Mouse (Mus musculus) forebrain, postnatal 0 days (tissue): ENCODE measurements around the gene Emid1. TPM values are rescaled to one million over a fixed set of nuclear protein-coding genes. Genes with fewer than 3 reads are reported as not detected.
"Not testable (repeated sequence)": the region's sequence is repeated elsewhere in the genome, so short reads cannot be mapped to it uniquely, and the experiment has no call there.

Source experiments
- ATAC-seq: fragments of 200-750 bp; cut with Nextera tagmentation; 2 replicates; pipeline ENCODE4 v1.8.0; 2017; ENCODE audit warnings: mild to moderate bottlenecking, moderate library complexity
- DNase-seq: peaks from one replicate; pipeline ENCODE4 v3.0.0-alpha.2; 2015
- H3K27ac ChIP-seq: fragments of 300-500 bp; sonication (generic); 2 replicates; pipeline ENCODE4 v1.5.1; 2014; ENCODE audit warnings: low read depth, mild to moderate bottlenecking, antibody characterized with exemption, low read length, moderate library complexity, mixed read lengths
- H3K27me3 ChIP-seq: fragments of 300-500 bp; sonication (generic); 2 replicates; pipeline ENCODE4 v1.6.1; 2014; ENCODE audit warnings: mild to moderate bottlenecking, low read length, mixed read lengths; ENCODE audit not compliant: insufficient read depth
- H3K36me3 ChIP-seq: fragments of 300-500 bp; sonication (generic); 2 replicates; pipeline ENCODE4 v1.6.1; 2014; ENCODE audit warnings: mild to moderate bottlenecking, moderate library complexity; ENCODE audit not compliant: insufficient read depth
- H3K4me1 ChIP-seq: fragments of 300-500 bp; sonication (generic); 2 replicates; pipeline ENCODE4 v1.6.1; 2014; ENCODE audit warnings: antibody characterized with exemption; ENCODE audit not compliant: insufficient read depth
- H3K4me2 ChIP-seq: fragments of 300-500 bp; sonication (generic); 2 replicates; pipeline ENCODE4 v1.6.1; 2014; ENCODE audit warnings: low read depth, mild to moderate bottlenecking, moderate library complexity
- H3K4me3 ChIP-seq: fragments of 300-500 bp; sonication (generic); 2 replicates; pipeline ENCODE4 v1.5.1; 2014; ENCODE audit warnings: low read depth, low read length, mixed read lengths
- H3K9ac ChIP-seq: fragments of 300-500 bp; sonication (generic); 2 replicates; pipeline ENCODE4 v1.6.1; 2014; ENCODE audit warnings: mild to moderate bottlenecking
- H3K9me3 ChIP-seq: fragments of 300-500 bp; sonication (generic); 2 replicates; pipeline ENCODE4 v1.6.1; 2016; ENCODE audit warnings: low read length
- CTCF ChIP-seq: sonication (generic); IDR thresholded peaks from 2 replicates; pipeline ENCODE4 v1.5.1; 2016; ENCODE audit warnings: antibody characterized with exemption, control low read depth, low read depth
- WGBS: fragments of 180-500 bp; shearing (Covaris S2); extraction: QIAGEN DNeasy Blood & Tissue Kit; methylation state at CpG from one replicate; pipeline ENCODE4 v1.1.7; 2014; 5-methylcytosine and 5-hydroxymethylcytosine counted together
- polyA plus RNA-seq: library from polyadenylated mRNA; unstranded; fragments of >200 nt; fragmentation: Nextera tagmentation; extraction: Ambion mirVana; gene quantifications from 2 replicates; pipeline ENCODE4 v1.2.1, GENCODE M21; 2015
- total RNA-seq: library from RNA; depleted of rRNA; stranded (reverse); fragments of >200 nt; gene quantifications from 2 replicates; pipeline ENCODE4 v1.2.3, GENCODE M21; 2014

The Emid1 gene
- total and polyA plus RNA-seq, 2 experiments from 2014 or later, result 22.8 to 28.5 TPM

GRCm38 (mm10) chr11:5091706-5092105, 60.4 kb downstream of the Emid1 start:
- Histone ChIP-seq H3K4me1 (peaks cover 3% of the 10 kb centered on the region; the same call in 1 of the 2 replicates), H3K4me3 (no peak overlapping the region), H3K27ac (no peak overlapping the region), H3K9me3 (no peaks in the 10 kb centered on the region), H3K9ac (no peak overlapping the region), H3K27me3 (no peaks in the 10 kb centered on the region), H3K36me3 (peaks cover 43% of the 10 kb centered on the region), H3K4me2 (no peak overlapping the region)
- 36% methylated on average over 2 of the region's 2 CpGs for WGBS
- peak; percentile 49 for TF ChIP-seq CTCF
- DNase-seq (no peak), ATAC-seq (peak; percentile 54; the same call in 1 of the 2 replicates)

DNA sequence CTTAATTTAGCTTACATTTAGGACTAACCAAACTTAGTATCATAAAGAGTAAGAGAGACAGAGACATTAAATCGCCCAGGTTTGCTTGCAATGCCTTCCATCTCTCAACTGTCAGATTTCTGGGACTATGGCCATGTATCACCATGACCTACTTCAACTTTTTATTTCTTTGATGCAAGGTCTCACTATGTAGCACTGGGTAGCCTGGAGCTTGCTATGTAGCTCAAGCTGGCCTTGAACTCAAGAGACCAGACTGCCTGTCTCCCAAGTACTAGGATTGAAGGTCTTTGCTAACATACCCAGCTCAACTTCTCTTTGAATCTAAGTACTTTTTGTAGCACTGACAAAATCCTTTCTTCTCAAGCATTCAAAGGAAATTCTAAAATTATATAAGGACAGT, 62.9 kb downstream of the Emid1 start:
- Histone ChIP-seq H3K4me1 (no peaks in the 10 kb centered on the region), H3K9ac (no peak overlapping the region), H3K4me2 (no peak overlapping the region), H3K4me3 (no peak overlapping the region), H3K27me3 (no peaks in the 10 kb centered on the region), H3K9me3 (no peaks in the 10 kb centered on the region), H3K36me3 (peaks cover 67% of the 10 kb centered on the region), H3K27ac (no peak overlapping the region)
- no peak for ATAC-seq
- TF ChIP-seq CTCF, result no peak
- WGBS, result 97% methylated on average over 1 of the region's 1 CpGs
- no peak for DNase-seq

DNA sequence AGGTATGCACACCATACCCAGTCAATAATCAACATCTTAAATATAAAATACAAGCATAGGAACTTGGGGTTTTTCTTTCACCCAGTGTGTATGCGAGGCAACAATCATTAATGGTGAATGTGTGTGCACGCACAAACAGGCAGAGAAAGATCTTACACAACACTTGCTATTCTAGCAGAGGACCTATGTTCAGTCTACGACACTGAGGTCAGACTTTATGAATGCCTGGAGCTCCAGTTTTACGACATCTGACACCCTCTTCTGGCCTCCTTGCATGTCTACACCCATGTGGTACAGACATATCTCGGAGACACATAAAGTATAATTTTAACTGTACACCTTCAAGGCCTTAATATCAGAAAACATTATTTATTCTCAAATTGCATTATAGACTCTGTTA, 75.2 kb downstream of the Emid1 start:
- peaks cover 52% of the 10 kb centered on the region for H3K36me3 ChIP-seq
- H3K27ac ChIP-seq, DNase-seq, H3K4me2 ChIP-seq, H3K4me3 ChIP-seq, H3K9me3 ChIP-seq, H3K4me1 ChIP-seq, ATAC-seq, H3K9ac ChIP-seq, H3K27me3 ChIP-seq: not testable (repeated sequence)
- WGBS, result 92% methylated on average over 4 of the region's 5 CpGs

- DNase-seq (no peak), ATAC-seq (no peak)
- Histone ChIP-seq H3K4me1 (no peaks in the 10 kb centered on the region), H3K9me3 (no peaks in the 10 kb centered on the region), H3K27me3 (no peaks in the 10 kb centered on the region), H3K4me3 (no peak overlapping the region), H3K27ac (no peak overlapping the region), H3K4me2 (no peak overlapping the region), H3K36me3 (peaks cover 58% of the 10 kb centered on the region), H3K9ac (no peak overlapping the region)
- peak; percentile 28 for TF ChIP-seq CTCF
Observed at GRCm38 (mm10) chr11:5075760-5076159, 76.3 kb downstream of the Emid1 start.

GRCm38 (mm10) chr11:5074882-5075281, 77.2 kb downstream of the Emid1 start:
- no peaks in the 10 kb centered on the region for H3K27me3 ChIP-seq
- H3K27ac ChIP-seq, result no peak overlapping the region
- WGBS, result 65% methylated on average over 4 of the region's 4 CpGs
- no peaks in the 10 kb centered on the region for H3K9me3 ChIP-seq
- H3K4me2 ChIP-seq, result no peak overlapping the region
- ATAC-seq (peak; percentile 66; the same call in 1 of the 2 replicates), DNase-seq (peak; percentile 52)
- H3K36me3 ChIP-seq, result peaks cover 59% of the 10 kb centered on the region
- no peak overlapping the region for H3K4me3 ChIP-seq
- H3K4me1 ChIP-seq, result no peaks in the 10 kb centered on the region
- TF ChIP-seq CTCF, result peak; percentile 64
- H3K9ac ChIP-seq, result no peak overlapping the region

- H3K9ac ChIP-seq, result no peak overlapping the region
- 83% methylated on average over 9 of the region's 9 CpGs for WGBS
- peaks cover 51% of the 10 kb centered on the region for H3K36me3 ChIP-seq
- no peak for ATAC-seq
- DNase-seq, result no peak
- no peak overlapping the region for H3K27ac ChIP-seq
- peaks cover 9% of the 10 kb centered on the region; the same call in 1 of the 2 replicates for H3K4me1 ChIP-seq
- no peak overlapping the region for H3K4me2 ChIP-seq
- H3K27me3 ChIP-seq, result no peaks in the 10 kb centered on the region
- TF ChIP-seq CTCF, result no peak
- H3K9me3 ChIP-seq, result no peaks in the 10 kb centered on the region
- no peak overlapping the region for H3K4me3 ChIP-seq
Observed at GRCm38 (mm10) chr11:5068126-5068971, 83.7 kb downstream of the Emid1 start.

DNA sequence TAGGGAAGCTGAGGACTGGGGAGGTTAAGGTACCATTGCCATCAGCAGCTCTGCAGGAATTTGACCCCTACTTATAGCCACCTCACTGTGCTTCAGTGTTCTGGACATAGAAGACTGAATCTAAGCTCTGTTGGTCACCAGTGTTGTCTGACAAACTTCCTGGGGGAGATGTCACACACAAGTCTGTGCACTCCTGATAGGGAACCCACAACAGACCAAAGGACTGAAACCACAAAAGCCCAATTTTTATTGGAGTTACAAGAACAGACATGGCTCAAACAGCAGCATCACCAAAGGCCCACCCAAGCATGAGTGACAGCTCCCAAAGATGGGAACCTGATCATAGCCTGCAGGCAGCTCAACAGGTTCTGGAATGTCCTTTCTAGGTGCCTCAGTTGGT, 85.0 kb downstream of the Emid1 start:
- TF ChIP-seq CTCF, result no peak

More for the DNA sequence above, 85.0 kb downstream of the Emid1 start:
- DNase-seq (no peak), ATAC-seq (no peak)
- Histone ChIP-seq H3K9me3 (no peaks in the 10 kb centered on the region), H3K4me3 (no peak overlapping the region), H3K27me3 (peaks cover 6% of the 10 kb centered on the region; the same call in 1 of the 2 replicates), H3K4me1 (peaks cover 13% of the 10 kb centered on the region), H3K4me2 (no peak overlapping the region), H3K36me3 (peaks cover 38% of the 10 kb centered on the region), H3K27ac (no peak overlapping the region), H3K9ac (no peak overlapping the region)
